Mouse (Mus musculus) thymus, adult 2 months (tissue): ENCODE measurements at regions not wholly inside any gene's neighbourhood (a gene's known extent, or its start where the extent isn't known, plus 50 kb on each side); places are given as distances from the start of the nearest gene placed in this dataset.

Experiments used
- CTCF ChIP-seq: fragments of 200-500 bp; IDR thresholded peaks from 2 replicates; pipeline ENCODE4 v1.5.1; 2012; ENCODE audit warnings: mild to moderate bottlenecking, control low read depth, low read length, moderate library complexity, borderline replicate concordance; ENCODE audit not compliant: control insufficient read depth, poor library complexity, insufficient read depth; ENCODE audit errors: extremely low read depth
- POLR2A ChIP-seq: fragments of 200-500 bp; IDR thresholded peaks from 2 replicates; pipeline ENCODE4 v1.6.1; 2012; ENCODE audit warnings: mild to moderate bottlenecking, low read length, control low read depth, moderate library complexity; ENCODE audit not compliant: control insufficient read depth, poor library complexity, insufficient read depth; ENCODE audit errors: extremely low read depth

DNA sequence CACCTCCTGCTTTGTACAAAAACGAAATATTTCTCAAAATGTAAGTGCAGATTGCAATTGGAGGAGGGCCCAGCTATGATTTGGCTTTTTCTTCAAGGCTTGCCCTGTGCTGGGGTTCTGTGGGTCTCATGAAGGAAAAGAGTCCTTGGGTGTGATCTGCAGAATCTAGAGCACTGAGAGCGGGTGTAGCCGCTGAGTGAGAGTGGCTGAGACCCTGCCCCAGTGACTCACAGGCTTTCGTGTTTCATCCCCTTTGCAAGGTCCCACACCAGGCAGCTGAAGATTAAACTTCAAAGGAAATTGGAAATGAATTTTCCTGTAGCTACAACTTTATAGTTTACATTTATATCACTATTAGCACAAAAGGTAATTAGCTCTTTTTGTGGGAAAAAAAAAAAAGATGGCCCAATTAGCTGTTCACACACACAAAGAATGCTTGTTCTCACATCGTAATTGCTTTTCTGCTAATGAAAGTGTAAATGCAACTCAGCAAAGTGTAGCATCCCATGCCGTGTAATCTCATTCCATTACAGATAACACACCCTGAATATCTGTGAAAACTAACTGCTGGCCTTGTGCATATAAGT lies 71.0 kb downstream of the Arrdc3 start:
- TF ChIP-seq POLR2A = no peak
- no peak for TF ChIP-seq CTCF
